Mouse (Mus musculus) cortical plate, adult 2 months (tissue): ENCODE measurements around the gene Nr2e1.

Experiments
- CTCF ChIP-seq: fragments of 200-500 bp; IDR thresholded peaks from 2 replicates; pipeline ENCODE4 v1.5.1; 2011; ENCODE audit warnings: mild to moderate bottlenecking, control low read depth, low read length; ENCODE audit not compliant: insufficient read depth; ENCODE audit errors: extremely low read depth
- POLR2A ChIP-seq: fragments of 200-500 bp; IDR thresholded peaks from 2 replicates; pipeline ENCODE4 v1.6.1; 2011; ENCODE audit warnings: mild to moderate bottlenecking, low read length, control low read depth; ENCODE audit not compliant: insufficient read depth; ENCODE audit errors: extremely low read depth

DNA sequence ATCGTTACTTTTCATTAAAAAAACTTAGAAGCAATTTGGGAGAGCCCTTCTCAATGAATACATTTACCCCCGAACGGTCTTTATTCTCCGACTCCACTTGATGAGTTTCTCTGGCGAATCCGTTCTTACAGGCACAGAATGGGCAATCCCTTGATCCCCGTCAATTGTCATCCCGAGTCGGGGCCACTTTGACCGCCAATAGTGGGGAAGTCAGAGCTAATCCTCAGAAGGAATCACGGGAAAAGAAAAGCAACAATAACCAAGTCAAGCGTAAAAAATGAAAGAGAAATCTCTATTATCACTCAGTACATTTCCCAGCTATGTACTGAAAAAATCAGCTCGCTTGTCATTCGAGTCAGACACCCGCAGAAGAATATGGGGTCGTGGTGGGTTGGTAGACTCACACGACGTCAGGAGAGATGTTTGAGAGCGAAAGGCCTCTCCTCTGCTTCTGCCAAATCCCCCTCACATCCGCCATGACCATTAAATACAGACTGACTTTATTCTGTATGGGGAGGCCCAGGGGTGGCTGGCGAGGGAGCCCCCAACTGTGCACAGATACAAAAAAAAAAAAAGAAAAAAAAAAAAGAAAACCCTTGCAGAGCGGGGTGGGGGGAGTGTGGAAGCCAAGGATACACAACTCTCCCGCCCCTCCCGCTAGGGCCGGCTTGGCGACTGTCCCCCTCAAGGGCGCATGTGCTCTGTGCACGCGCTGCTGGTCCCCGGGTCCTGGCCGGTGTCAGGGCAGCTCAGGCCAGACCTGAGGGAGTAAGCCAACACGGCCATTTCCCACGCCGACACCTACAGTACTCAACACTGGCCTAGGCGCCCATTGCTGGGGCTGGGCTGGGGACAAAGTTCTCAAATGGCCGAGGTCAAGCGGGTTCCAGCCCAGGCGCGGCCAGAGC, 49.3 kb upstream of the Nr2e1 start:
- TF ChIP-seq POLR2A (no peak), CTCF (no peak)
